Mouse (Mus musculus) G1E (cell line): ENCODE data around the gene Mindy2.

ENCODE experiments used
- CTCF ChIP-seq: IDR thresholded peaks from 2 replicates; pipeline ENCODE4 v1.5.1; 2012; ENCODE audit warnings: low read depth, low read length, inconsistent platforms, mixed read lengths
- TAL1 ChIP-seq: conservative IDR thresholded peaks from 2 replicates; pipeline ENCODE4 v1.6.1; 2012; ENCODE audit warnings: low read depth, low read length, inconsistent platforms, mixed read lengths

GRCm38 (mm10) chr9:70611026-70611673, 45.8 kb downstream of the Mindy2 start:
- no peak for TF ChIP-seq TAL1
- no peak for TF ChIP-seq CTCF
